Mouse (Mus musculus): ENCODE measurements around the gene Nanos3.

GRCm38 (mm10) chr8:84126742-84127141 lies 58.3 kb downstream of the Nanos3 start:
- no peak for TF ChIP-seq CTCF (IDR thresholded peaks at IDR 0.05; ENCODE audit: control insufficient read depth, insufficient read depth, insufficient read length)
- TF ChIP-seq MAX (IDR thresholded peaks at IDR 0.05): no peak
